Comparison of ENCODE assay signal across 9 mouse cellular contexts in genomic region chr19:9065621-9066561, GRCm38 (mm10). TPM values are rescaled to one million over a fixed set of nuclear protein-coding genes. Genes with fewer than 3 reads are reported as not detected.
DNase-seq lines count a peak whose midpoint lies in the region; ATAC-seq lines count a peak whose summit lies in the region.
"Had no signal": no experiment of that assay in that cellular context is flagged by ENCODE, and none has a peak within 500 bp of the region (broad histone marks: within the 10 kb centered on the region; RNA-seq: fewer than 3 reads in every experiment).

No protein-coding gene starts in this region.

- H3K4me2 ChIP-seq in lung, embryonic 15.5 days: no peak overlapping the region
- no peak overlapping the region for H3K4me2 ChIP-seq in hindbrain, embryonic 16.5 days (ENCODE audit: low read length)
- no peak overlapping the region for H3K4me2 ChIP-seq in heart, embryonic 11.5 days

- DNase-seq in lung, postnatal 14 days: no peak
- peak; percentile 66 for DNase-seq in mesoderm, embryonic 11.5 days (ENCODE audit: low read depth, low spot score)
- peak; percentile 68 for DNase-seq in telencephalon, adult 2 months (ENCODE audit: low read depth, low spot score)
- DNase-seq in adrenal gland, postnatal 25 days: no peak

- H3K9ac ChIP-seq in lung, embryonic 15.5 days: no peak overlapping the region
- no peak overlapping the region for H3K9ac ChIP-seq in hindbrain, embryonic 16.5 days (ENCODE audit: low read depth, low read length)
- no peak overlapping the region for H3K9ac ChIP-seq in heart, embryonic 11.5 days (ENCODE audit: low read depth, low read length)

- peaks cover 32% of the 10 kb centered on the region for H3K4me1 ChIP-seq in lung, embryonic 15.5 days
- H3K4me1 ChIP-seq in hindbrain, embryonic 16.5 days (ENCODE audit: control insufficient read depth, insufficient read depth, low read depth, low read length): peaks cover 11% of the 10 kb centered on the region; the same call in 1 of the 2 replicates
- peaks cover 10% of the 10 kb centered on the region; the same call in 1 of the 2 replicates for H3K4me1 ChIP-seq in heart, embryonic 11.5 days (ENCODE audit: control insufficient read depth, insufficient read depth, low read length)

- 39% methylated on average over 9 of the region's 9 CpGs for WGBS in lung, embryonic 15.5 days
- 56% methylated on average over 9 of the region's 9 CpGs for WGBS in hindbrain, embryonic 16.5 days
- WGBS in heart, embryonic 11.5 days (ENCODE audit: insufficient replicate concordance): 60% methylated on average over 9 of the region's 9 CpGs

- H3K36me3 ChIP-seq in lung, embryonic 15.5 days: no peaks in the 10 kb centered on the region
- H3K36me3 ChIP-seq in hindbrain, embryonic 16.5 days (ENCODE audit: control insufficient read depth, insufficient read depth, low read length): no peaks in the 10 kb centered on the region
- no peaks in the 10 kb centered on the region for H3K36me3 ChIP-seq in heart, embryonic 11.5 days (ENCODE audit: control insufficient read depth, insufficient read depth, low read length)

- 0 out of 2 replicates have a peak overlapping the region, but pooled peaks have one; percentile 20 for H3K27ac ChIP-seq in lung, embryonic 15.5 days
- peak overlapping the region; percentile 42 for H3K27ac ChIP-seq in hindbrain, embryonic 16.5 days (ENCODE audit: low read depth, low read length)
- no peak overlapping the region for H3K27ac ChIP-seq in heart, embryonic 11.5 days (ENCODE audit: low read depth, low read length)

- no peaks in the 10 kb centered on the region for H3K27me3 ChIP-seq in lung, embryonic 15.5 days
- no peaks in the 10 kb centered on the region for H3K27me3 ChIP-seq in hindbrain, embryonic 16.5 days (replicated peaks; ENCODE audit: control insufficient read depth, insufficient read depth, low read length)
- no peaks in the 10 kb centered on the region for H3K27me3 ChIP-seq in heart, embryonic 11.5 days (ENCODE audit: control insufficient read depth, insufficient read depth, low read length)

- H3K4me3 ChIP-seq in lung, embryonic 15.5 days: no peak overlapping the region
- H3K4me3 ChIP-seq in hindbrain, embryonic 16.5 days (ENCODE audit: low read length): no peak overlapping the region
- H3K4me3 ChIP-seq in heart, embryonic 11.5 days (ENCODE audit: low read depth, low read length): no peak overlapping the region

- H3K9me3 ChIP-seq in lung, embryonic 15.5 days: no peaks in the 10 kb centered on the region
- H3K9me3 ChIP-seq in hindbrain, embryonic 16.5 days (ENCODE audit: control insufficient read depth, low read length): no peaks in the 10 kb centered on the region
- H3K9me3 ChIP-seq in heart, embryonic 11.5 days (replicated peaks; ENCODE audit: control insufficient read depth, low read length): no peaks in the 10 kb centered on the region

- ATAC-seq in lung, embryonic 15.5 days (ENCODE audit: borderline replicate concordance, extremely low read depth, low FRiP score, low TSS enrichment): no peak
- peak; percentile 63 for ATAC-seq in activated CD4-positive, CD25-positive, alpha-beta regulatory T cell, adult 4 months
- ATAC-seq in hindbrain, embryonic 16.5 days: peak; percentile 94
- no peak for ATAC-seq in heart, embryonic 11.5 days (replicated peaks; ENCODE audit: insufficient number of reproducible peaks, low FRiP score, low TSS enrichment)

RNA-seq across cellular contexts. Expression of gene Scgb1a1, which starts 21.9 kb away (rescaled TPM):
- 5.1 and 8.7 TPM in 2 replicates for polyA plus RNA-seq in lung, embryonic 15.5 days (2015; fragmentation: Nextera tagmentation; extraction: Ambion mirVana)
- not detected for polyA plus RNA-seq in activated CD4-positive, CD25-positive, alpha-beta regulatory T cell, adult 4 months (2017; shearing (Covaris generic))
- polyA plus RNA-seq in hindbrain, embryonic 16.5 days (2015; fragmentation: Nextera tagmentation; extraction: Ambion mirVana): not detected in 2 replicates
- polyA plus RNA-seq in heart, embryonic 11.5 days (2014; fragmentation: Nextera tagmentation; extraction: Ambion mirVana): not detected in 2 replicates
- total RNA-seq in adrenal gland, postnatal 25 days (2021): not detected in 2 replicates
- polyA plus RNA-seq: heart, embryonic 14.5 days had no signal

Comparison
In these comparisons a context has a peak if more than half of its experiments do, and no peak if none do; other contexts are left out.
1. ATAC-seq: peak in activated CD4-positive, CD25-positive, alpha-beta regulatory T cell, adult 4 months (single experiment) and hindbrain, embryonic 16.5 days (single experiment); none in lung, embryonic 15.5 days (single experiment) and heart, embryonic 11.5 days (single experiment).
2. DNase-seq: peak in mesoderm, embryonic 11.5 days (single experiment) and telencephalon, adult 2 months (single experiment); none in lung, postnatal 14 days (single experiment) and adrenal gland, postnatal 25 days (single experiment).